Mouse (Mus musculus) adrenal gland, adult 10 weeks (tissue): ENCODE measurements around the gene Pdzrn3. TPM values are rescaled to one million over a fixed set of nuclear protein-coding genes. Genes with fewer than 3 reads are reported as not detected.

Experiments
- polyA plus RNA-seq: library from polyadenylated mRNA; stranded (reverse); fragments of 350-450 nt; fragmentation: Illumina TruSeq; extraction: RNeasy Lipid Tissue Mini Kit (QIAGEN cat#74804); gene quantifications from one replicate; pipeline ENCODE4 v1.2.3, GENCODE M21; 2014; ENCODE audit warnings: low read depth, low replicate concordance

Pdzrn3 gene
- 26.5 TPM for polyA plus RNA-seq

DNA sequence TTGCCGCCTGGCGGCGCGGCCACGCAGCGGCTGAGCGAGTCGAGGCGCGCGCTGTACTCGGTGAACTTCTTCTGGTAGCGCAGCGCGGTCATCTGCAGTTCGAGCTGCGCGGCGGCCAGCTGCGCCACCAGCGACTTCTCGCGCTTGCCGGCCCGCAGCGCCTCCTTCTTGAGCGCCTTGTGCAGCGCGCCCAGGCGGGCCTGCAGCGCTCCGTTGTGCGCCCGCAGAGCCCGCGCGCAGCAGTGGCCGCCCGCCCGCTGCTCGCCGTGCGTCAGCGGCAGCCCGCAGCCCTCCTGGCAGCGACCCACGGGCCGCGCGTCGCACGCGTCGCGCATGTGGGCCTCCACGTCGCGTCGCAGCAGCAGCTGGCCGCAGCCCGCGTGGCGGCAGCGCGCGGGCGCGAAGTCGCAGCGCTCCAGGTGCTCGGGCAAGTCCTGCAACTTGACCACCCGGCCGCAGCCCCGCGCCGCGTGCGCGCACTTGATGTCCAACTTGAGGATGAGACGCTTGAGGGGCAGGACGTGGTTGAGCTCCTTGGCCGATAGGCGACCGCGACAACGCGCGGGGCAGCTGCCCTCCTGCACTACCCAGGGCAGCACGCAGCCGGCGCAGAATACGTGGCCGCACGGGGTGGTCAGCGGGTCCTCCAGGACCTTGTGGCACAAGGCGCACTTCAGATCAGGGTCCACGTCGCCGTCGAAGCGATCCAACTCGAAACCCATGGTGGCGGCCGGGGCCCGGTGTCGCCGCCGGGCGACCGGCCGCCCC, at the start of gene Pdzrn3:
Gene Pdzrn3 (minus strand): TSS at position 731 of the 768 bp plus-strand sequence.

